In genomic region chr15:83375136-83375535, GRCm38 (mm10) we compare ENCODE assay signal across 8 mouse cellular contexts. TPM values are rescaled to one million over a fixed set of nuclear protein-coding genes. Genes with fewer than 3 reads are reported as not detected.
A peak's percentile ranks its signal among the peaks of the same experiment; 100 is the strongest.
DNase-seq lines count a peak whose midpoint lies in the region; ATAC-seq and TF ChIP-seq lines count a peak whose summit lies in the region.

No protein-coding gene starts in this region.

- 62% methylated on average over 4 of the region's 4 CpGs for WGBS in intestine, embryonic 15.5 days
- WGBS in stomach, postnatal 0 days = 58% methylated on average over 4 of the region's 4 CpGs

- peak; percentile 12 for DNase-seq in thymus, postnatal 14 days
- no peak for DNase-seq in thymus, adult 18-20 months
- DNase-seq in cerebellum, adult 18-20 months = peak; percentile 39 to 40
- DNase-seq in frontal cortex, postnatal 36 days (ENCODE audit: low spot score in 2 of 2) = peak; percentile 60 to 71
- peak; percentile 16 to 59 for DNase-seq in left cerebral cortex, postnatal 25 days (ENCODE audit: low spot score in 2 of 2)
- DNase-seq in stomach, postnatal 0 days (ENCODE audit: low spot score) = peak; percentile 82

- H3K4me3 ChIP-seq in intestine, embryonic 15.5 days (replicated peaks) = no peak overlapping the region
- no peak overlapping the region for H3K4me3 ChIP-seq in stomach, postnatal 0 days (ENCODE audit: low read depth, low read length)

- ATAC-seq in intestine, embryonic 15.5 days = peak; percentile 65
- peak; percentile 88 for ATAC-seq in megakaryocyte-erythroid progenitor cell, adult 5-6 weeks (replicated peaks; ENCODE audit: low FRiP score, low TSS enrichment, poor library complexity, severe bottlenecking)
- peak; percentile 65 for ATAC-seq in stomach, postnatal 0 days (ENCODE audit: low FRiP score, low TSS enrichment)

- H3K27me3 ChIP-seq in intestine, embryonic 15.5 days (replicated peaks) = no peaks in the 10 kb centered on the region
- no peaks in the 10 kb centered on the region for H3K27me3 ChIP-seq in stomach, postnatal 0 days (ENCODE audit: control insufficient read depth, insufficient read depth, low read length)

- no peaks in the 10 kb centered on the region for H3K9me3 ChIP-seq in intestine, embryonic 15.5 days
- H3K9me3 ChIP-seq in stomach, postnatal 0 days (ENCODE audit: control insufficient read depth, low read length) = no peaks in the 10 kb centered on the region

- peaks cover 19% of the 10 kb centered on the region for H3K36me3 ChIP-seq in intestine, embryonic 15.5 days
- peaks cover 10% of the 10 kb centered on the region for H3K36me3 ChIP-seq in stomach, postnatal 0 days (ENCODE audit: control insufficient read depth, insufficient read depth, low read length)

- H3K9ac ChIP-seq in intestine, embryonic 15.5 days = no peak overlapping the region
- H3K9ac ChIP-seq in stomach, postnatal 0 days (ENCODE audit: low read length) = no peak overlapping the region

- intact Hi-C loops in left cerebral cortex, postnatal 25 days (cut with DNase I) = no loop called here

- H3K4me2 ChIP-seq in intestine, embryonic 15.5 days (replicated peaks) = no peak overlapping the region
- H3K4me2 ChIP-seq in stomach, postnatal 0 days (replicated peaks; ENCODE audit: low read depth) = no peak overlapping the region

- peak; percentile 81 for TF ChIP-seq CTCF in stomach, postnatal 0 days (IDR thresholded peaks at IDR 0.05; ENCODE audit: low read depth)

- no peak overlapping the region for H3K27ac ChIP-seq in intestine, embryonic 15.5 days
- H3K27ac ChIP-seq in stomach, postnatal 0 days (replicated peaks) = no peak overlapping the region

- H3K4me1 ChIP-seq in intestine, embryonic 15.5 days (replicated peaks) = 0 out of 2 replicates have a peak, but pooled peaks cover 4% of the 10 kb centered on the region
- H3K4me1 ChIP-seq in stomach, postnatal 0 days (replicated peaks; ENCODE audit: control insufficient read depth, insufficient read depth) = no peaks in the 10 kb centered on the region

- TF ChIP-seq EP300 in stomach, postnatal 0 days (optimal IDR thresholded peaks at IDR 0.05) = no peak

RNA-seq across cellular contexts. Expression of gene Arfgap3, which starts 25.1 kb away (rescaled TPM):
- polyA plus RNA-seq in intestine, embryonic 15.5 days (2015; fragmentation: Nextera tagmentation; extraction: Ambion mirVana) = 60.5 and 62.9 TPM in 2 replicates
- 10 to 100 TPM; 17.3 to 24.4 TPM for total RNA-seq in left cerebral cortex, postnatal 25 days (2021)
- total RNA-seq in megakaryocyte-erythroid progenitor cell, adult 5-6 weeks (2014; fragmentation: Nextera tagmentation) = 25.2 and 32.4 TPM in 2 replicates
- 23.1 and 32.1 TPM in 2 replicates for total RNA-seq in megakaryocyte-erythroid progenitor cell, adult 5-6 weeks (2017)
- 57.0 and 60.3 TPM in 2 replicates for polyA plus RNA-seq in stomach, postnatal 0 days (2015; fragmentation: Nextera tagmentation; extraction: Ambion mirVana)

Comparison
In these comparisons a context has a peak if more than half of its experiments do, and no peak if none do; other contexts are left out.
1. DNase-seq: peak in thymus, postnatal 14 days (single experiment), cerebellum, adult 18-20 months (2 of 2), frontal cortex, postnatal 36 days (2 of 2), left cerebral cortex, postnatal 25 days (2 of 2) and stomach, postnatal 0 days (single experiment); none in thymus, adult 18-20 months (0 of 2).
2. Peak in every context shown above with its lines, with median percentiles within 50 percentile points of each other: ATAC-seq.